Mouse (Mus musculus) E14TG2a.4 (cell line): ENCODE measurements around the gene Cdk5.

Experiments used
- H3K27me3 ChIP-seq: 2 replicates; pipeline ENCODE4 v1.6.1; 2014; ENCODE audit warnings: low read length, control low read depth; ENCODE audit not compliant: insufficient read depth
- H3K36me3 ChIP-seq: 2 replicates; pipeline ENCODE4 v1.6.1; 2014; ENCODE audit warnings: low read length, control low read depth; ENCODE audit not compliant: insufficient read depth
- H3K4me1 ChIP-seq: replicated peaks from 2 replicates; pipeline ENCODE4 v1.6.1; 2014; ENCODE audit warnings: low read depth, low read length, control low read depth
- H3K4me3 ChIP-seq: replicated peaks from 2 replicates; pipeline ENCODE4 v1.5.1; 2014; ENCODE audit warnings: mild to moderate bottlenecking, low read length
- H3K9me3 ChIP-seq: 2 replicates; pipeline ENCODE4 v1.6.1; 2014; ENCODE audit warnings: low read length, control low read depth
- CTCF ChIP-seq: conservative IDR thresholded peaks from 2 replicates; pipeline ENCODE4 v1.5.1; 2014; ENCODE audit warnings: low read length
- NANOG ChIP-seq: IDR thresholded peaks from 2 replicates; pipeline ENCODE4 v1.6.1; 2014; ENCODE audit warnings: borderline replicate concordance, low read length, mixed read lengths
- POU5F1 ChIP-seq: IDR thresholded peaks from 2 replicates; pipeline ENCODE4 v1.6.1; 2014; ENCODE audit warnings: low read length, borderline replicate concordance

Cdk5 gene

GRCm38 (mm10) chr5:24379501-24379900 lies 43.8 kb downstream of the Cdk5 start:
- Histone ChIP-seq H3K36me3 (no peaks in the 10 kb centered on the region), H3K4me1 (peaks cover 67% of the 10 kb centered on the region), H3K9me3 (no peaks in the 10 kb centered on the region), H3K27me3 (no peaks in the 10 kb centered on the region; the same call in 1 of the 2 replicates), H3K4me3 (no peak overlapping the region)
- no peak for TF ChIP-seq NANOG
- no peak for TF ChIP-seq CTCF
- TF ChIP-seq POU5F1: no peak

GRCm38 (mm10) chr5:24378700-24379099 lies 44.6 kb downstream of the Cdk5 start:
- H3K9me3 ChIP-seq: no peaks in the 10 kb centered on the region
- H3K36me3 ChIP-seq: no peaks in the 10 kb centered on the region
- H3K4me1 ChIP-seq: peaks cover 59% of the 10 kb centered on the region
- no peak for TF ChIP-seq POU5F1
- TF ChIP-seq CTCF: no peak
- TF ChIP-seq NANOG: no peak
- H3K4me3 ChIP-seq: no peak overlapping the region
- no peaks in the 10 kb centered on the region; the same call in 1 of the 2 replicates for H3K27me3 ChIP-seq

- TF ChIP-seq POU5F1 (no peak), NANOG (no peak), CTCF (no peak)
- Histone ChIP-seq H3K36me3 (peaks cover 17% of the 10 kb centered on the region; the same call in 1 of the 2 replicates), H3K27me3 (no peaks in the 10 kb centered on the region), H3K9me3 (no peaks in the 10 kb centered on the region), H3K4me3 (no peak overlapping the region), H3K4me1 (peaks cover 32% of the 10 kb centered on the region)
Observed at GRCm38 (mm10) chr5:24374666-24375328, 48.5 kb downstream of the Cdk5 start.

GRCm38 (mm10) chr5:24374216-24374615 lies 49.1 kb downstream of the Cdk5 start:
- Histone ChIP-seq H3K27me3 (no peaks in the 10 kb centered on the region), H3K9me3 (no peaks in the 10 kb centered on the region), H3K36me3 (peaks cover 17% of the 10 kb centered on the region; the same call in 1 of the 2 replicates), H3K4me1 (peaks cover 30% of the 10 kb centered on the region), H3K4me3 (no peak overlapping the region)
- TF ChIP-seq CTCF: no peak
- TF ChIP-seq NANOG: no peak
- no peak for TF ChIP-seq POU5F1

DNA sequence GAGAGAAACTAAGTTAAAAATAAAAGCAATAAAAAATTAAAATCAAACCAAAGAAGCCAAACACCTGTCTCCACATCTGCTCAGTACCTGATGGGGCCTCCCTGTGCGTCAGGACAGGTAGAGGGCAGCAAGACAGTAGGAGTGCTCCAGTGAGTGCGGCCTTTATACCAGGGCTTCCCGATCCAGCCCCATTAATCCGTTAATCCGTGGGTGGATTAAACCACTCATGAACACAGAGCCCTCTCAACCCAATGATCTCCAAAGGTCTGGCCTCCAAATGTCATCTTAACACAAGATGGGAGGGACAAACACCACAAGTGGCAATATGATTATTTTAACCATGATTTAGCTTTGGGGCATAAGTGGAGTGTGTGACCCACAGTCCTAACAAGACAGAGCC lies 49.5 kb downstream of the Cdk5 start:
- Histone ChIP-seq H3K36me3 (peaks cover 17% of the 10 kb centered on the region; the same call in 1 of the 2 replicates), H3K27me3 (no peaks in the 10 kb centered on the region), H3K9me3 (no peaks in the 10 kb centered on the region), H3K4me1 (peaks cover 30% of the 10 kb centered on the region), H3K4me3 (no peak overlapping the region)
- TF ChIP-seq POU5F1 (no peak), NANOG (no peak), CTCF (no peak)

DNA sequence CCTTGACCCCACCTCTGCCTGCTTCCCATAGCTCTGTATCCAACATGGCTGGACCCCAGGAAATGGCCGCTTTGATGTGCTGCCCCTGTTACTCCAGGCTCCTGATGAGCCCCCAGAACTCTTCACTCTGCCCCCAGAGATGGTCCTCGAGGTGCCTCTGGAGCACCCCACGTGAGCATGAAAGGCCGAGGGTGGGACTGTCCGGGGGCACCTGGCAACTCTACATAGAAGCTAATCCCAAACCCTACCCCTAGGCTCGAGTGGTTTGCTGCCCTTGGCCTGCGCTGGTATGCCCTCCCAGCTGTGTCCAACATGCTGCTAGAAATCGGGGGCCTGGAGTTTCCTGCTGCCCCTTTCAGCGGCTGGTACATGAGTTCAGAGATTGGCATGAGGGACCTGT lies 53.6 kb downstream of the Cdk5 start:
- no peak for TF ChIP-seq CTCF
- TF ChIP-seq NANOG: no peak
- TF ChIP-seq POU5F1: no peak
- no peaks in the 10 kb centered on the region for H3K9me3 ChIP-seq
- H3K4me1 ChIP-seq: peaks cover 43% of the 10 kb centered on the region
- peaks cover 29% of the 10 kb centered on the region; the same call in 1 of the 2 replicates for H3K36me3 ChIP-seq
- H3K27me3 ChIP-seq: peaks cover 12% of the 10 kb centered on the region
- no peak overlapping the region for H3K4me3 ChIP-seq
